Mouse (Mus musculus) embryonic facial prominence, embryonic 14.5 days (tissue): ENCODE results near the gene Tanc1. TPM values are rescaled to one million over a fixed set of nuclear protein-coding genes. Genes with fewer than 3 reads are reported as not detected.

ENCODE experiments used
- ATAC-seq: fragments of 200-750 bp; cut with Nextera tagmentation; 2 replicates; pipeline ENCODE4 v1.8.0; 2017; ENCODE audit warnings: low read depth, moderate number of reproducible peaks, moderate TSS enrichment
- DNase-seq: peaks from one replicate; pipeline ENCODE4 v3.0.0-alpha.2; 2015; ENCODE audit warnings: low spot score
- H3K27ac ChIP-seq: fragments of 300-500 bp; sonication (generic); replicated peaks from 2 replicates; pipeline ENCODE4 v1.5.1; 2014; ENCODE audit warnings: low read depth, mild to moderate bottlenecking, low read length, moderate library complexity
- H3K27me3 ChIP-seq: fragments of 300-500 bp; sonication (generic); replicated peaks from 2 replicates; pipeline ENCODE4 v1.6.1; 2014; ENCODE audit warnings: low read length; ENCODE audit not compliant: control insufficient read depth, insufficient read depth
- H3K36me3 ChIP-seq: fragments of 300-500 bp; sonication (generic); 2 replicates; pipeline ENCODE4 v1.6.1; 2014; ENCODE audit warnings: low read length, mixed read lengths; ENCODE audit not compliant: control insufficient read depth, insufficient read depth
- H3K4me1 ChIP-seq: fragments of 300-500 bp; sonication (generic); 2 replicates; pipeline ENCODE4 v1.6.1; 2014; ENCODE audit warnings: antibody characterized with exemption, low read length; ENCODE audit not compliant: control insufficient read depth, insufficient read depth
- H3K4me2 ChIP-seq: fragments of 300-500 bp; sonication (generic); 2 replicates; pipeline ENCODE4 v1.6.1; 2014; ENCODE audit warnings: low read depth, mild to moderate bottlenecking, low read length, moderate library complexity, mixed read lengths
- H3K4me3 ChIP-seq: fragments of 300-500 bp; sonication (generic); 2 replicates; pipeline ENCODE4 v1.5.1; 2014; ENCODE audit warnings: low read depth, mild to moderate bottlenecking, low read length
- H3K9ac ChIP-seq: fragments of 300-500 bp; sonication (generic); 2 replicates; pipeline ENCODE4 v1.6.1; 2014; ENCODE audit warnings: low read depth, mild to moderate bottlenecking, low read length, moderate library complexity, mixed read lengths
- H3K9me3 ChIP-seq: fragments of 300-500 bp; sonication (generic); 2 replicates; pipeline ENCODE4 v1.6.1; 2016; ENCODE audit warnings: low read length; ENCODE audit not compliant: control insufficient read depth
- WGBS: fragments of 180-500 bp; shearing (Covaris S2); extraction: QIAGEN DNeasy Blood & Tissue Kit; methylation state at CpG from one replicate; pipeline ENCODE4 v1.1.7; 2014; 5-methylcytosine and 5-hydroxymethylcytosine counted together
- polyA plus RNA-seq: library from polyadenylated mRNA; unstranded; fragments of >200 nt; fragmentation: Nextera tagmentation; extraction: Ambion mirVana; gene quantifications from 2 replicates; pipeline ENCODE4 v1.2.1, GENCODE M21; 2014

The Tanc1 gene
- polyA plus RNA-seq, 1 experiment from 2014 or later = 24.8 TPM

DNA sequence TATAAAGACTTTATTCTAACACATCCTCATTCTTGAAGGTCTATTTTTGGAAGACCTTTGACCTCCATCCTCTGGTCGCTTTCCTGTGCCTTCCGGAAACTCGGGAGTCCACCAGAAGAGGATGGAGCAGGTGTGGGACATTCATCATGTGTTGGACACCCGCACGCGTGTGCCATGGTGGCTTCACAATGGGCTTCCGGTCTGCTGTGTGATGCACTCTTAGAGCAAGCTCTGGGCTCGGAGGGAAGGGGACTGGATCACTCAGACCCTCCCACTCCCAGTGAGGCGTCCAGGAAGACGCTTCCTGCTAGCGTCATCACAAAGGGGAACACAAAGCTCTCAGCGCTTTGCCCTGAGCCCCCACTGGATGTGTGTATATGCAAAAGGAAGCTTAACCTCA lies 95.0 kb downstream of the Tanc1 start:
- Histone ChIP-seq H3K9me3 (no peaks in the 10 kb centered on the region), H3K4me3 (no peak overlapping the region), H3K4me2 (no peak overlapping the region), H3K36me3 (no peaks in the 10 kb centered on the region; the same call in 1 of the 2 replicates), H3K9ac (no peak overlapping the region), H3K4me1 (peaks cover 9% of the 10 kb centered on the region; the same call in 1 of the 2 replicates), H3K27me3 (no peaks in the 10 kb centered on the region), H3K27ac (no peak overlapping the region)
- WGBS = 85% methylated on average over 12 of the region's 12 CpGs
- DNase-seq = no peak
- ATAC-seq = no peak

DNA sequence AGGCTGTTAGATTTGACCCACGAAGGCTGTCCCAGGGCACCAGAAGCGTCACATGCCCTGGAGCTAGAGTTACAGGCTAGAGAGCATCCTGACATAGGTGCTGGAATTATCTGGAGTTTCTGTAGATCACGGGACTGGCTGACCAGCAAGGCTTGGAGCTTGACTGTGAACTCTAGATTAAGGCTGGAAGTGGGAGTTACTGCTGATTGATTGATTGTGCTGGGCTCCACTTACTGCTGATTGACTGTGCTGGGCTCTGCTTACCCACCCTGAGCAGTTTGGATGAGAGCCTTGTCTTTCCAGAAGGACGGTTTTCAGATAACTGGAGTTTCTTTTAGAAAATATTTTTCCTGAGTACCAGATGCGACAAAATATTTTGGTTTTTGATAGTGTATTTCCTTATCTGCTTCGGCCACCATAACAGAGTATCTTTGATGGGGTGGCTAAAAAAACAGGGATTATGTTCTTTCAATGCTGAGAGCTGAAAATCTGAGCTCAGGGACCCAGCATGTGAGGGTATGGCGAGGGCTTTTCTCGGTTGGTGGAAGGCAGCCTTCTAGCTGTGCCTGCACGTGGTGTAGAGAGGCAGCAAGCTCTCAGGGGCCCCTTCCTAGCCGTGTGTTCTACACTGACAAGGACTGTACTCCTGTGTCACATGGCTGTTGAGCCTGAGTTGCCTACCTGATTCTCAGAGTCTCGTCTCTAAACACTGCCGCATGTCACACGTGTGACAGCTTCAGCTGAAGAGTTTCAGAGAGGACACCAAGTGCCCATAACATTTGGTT lies 96.3 kb downstream of the Tanc1 start:
- Histone ChIP-seq H3K4me1 (peaks cover 21% of the 10 kb centered on the region), H3K4me3 (no peak overlapping the region), H3K27ac (no peak overlapping the region), H3K9ac (no peak overlapping the region), H3K27me3 (no peaks in the 10 kb centered on the region), H3K9me3 (no peaks in the 10 kb centered on the region), H3K36me3 (no peaks in the 10 kb centered on the region; the same call in 1 of the 2 replicates), H3K4me2 (no peak overlapping the region)
- no peak for DNase-seq
- 64% methylated on average over 13 of the region's 13 CpGs for WGBS
- ATAC-seq = no peak

GRCm38 (mm10) chr2:59710771-59711170 lies 98.9 kb downstream of the Tanc1 start:
- DNase-seq (no peak), ATAC-seq (no peak)
- Histone ChIP-seq H3K27ac (no peak overlapping the region), H3K4me1 (peaks cover 22% of the 10 kb centered on the region), H3K36me3 (no peaks in the 10 kb centered on the region; the same call in 1 of the 2 replicates), H3K4me2 (no peak overlapping the region), H3K4me3 (no peak overlapping the region), H3K9me3 (no peaks in the 10 kb centered on the region), H3K9ac (no peak overlapping the region), H3K27me3 (no peaks in the 10 kb centered on the region)
- 82% methylated on average over 6 of the region's 6 CpGs for WGBS

GRCm38 (mm10) chr2:59711992-59712391 lies 100.2 kb downstream of the Tanc1 start:
- H3K27ac ChIP-seq = no peak overlapping the region
- ATAC-seq (no peak), DNase-seq (no peak)
- no peak overlapping the region for H3K4me3 ChIP-seq
- H3K36me3 ChIP-seq = no peaks in the 10 kb centered on the region
- H3K9me3 ChIP-seq = no peaks in the 10 kb centered on the region
- peaks cover 22% of the 10 kb centered on the region for H3K4me1 ChIP-seq
- H3K27me3 ChIP-seq = no peaks in the 10 kb centered on the region
- H3K9ac ChIP-seq = no peak overlapping the region
- WGBS = 69% methylated on average over 8 of the region's 8 CpGs
- H3K4me2 ChIP-seq = no peak overlapping the region

DNA sequence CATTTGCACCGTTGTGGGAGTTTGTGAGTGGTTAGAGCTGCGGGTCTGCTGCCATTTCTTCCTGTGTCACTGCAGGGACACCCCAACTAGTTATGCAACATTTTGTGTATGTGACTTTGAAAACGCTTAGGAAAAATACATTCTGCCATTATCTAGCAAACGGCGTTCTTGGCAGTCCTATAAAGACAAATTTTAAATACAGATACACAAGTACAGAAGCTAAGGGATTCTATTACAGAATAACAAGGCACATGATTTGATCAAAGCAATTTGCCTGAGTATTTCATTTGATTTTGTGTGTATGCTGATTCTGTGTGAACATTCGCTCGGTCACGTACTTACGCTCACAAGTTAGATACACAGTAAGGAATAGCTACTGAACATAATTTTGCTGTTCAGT lies 100.6 kb downstream of the Tanc1 start:
- Histone ChIP-seq H3K27ac (no peak overlapping the region), H3K27me3 (no peaks in the 10 kb centered on the region), H3K4me3 (no peak overlapping the region), H3K4me2 (no peak overlapping the region), H3K9me3 (no peaks in the 10 kb centered on the region), H3K4me1 (peaks cover 22% of the 10 kb centered on the region), H3K36me3 (no peaks in the 10 kb centered on the region), H3K9ac (no peak overlapping the region)
- WGBS = 71% methylated on average over 9 of the region's 9 CpGs
- ATAC-seq (no peak), DNase-seq (no peak)

DNA sequence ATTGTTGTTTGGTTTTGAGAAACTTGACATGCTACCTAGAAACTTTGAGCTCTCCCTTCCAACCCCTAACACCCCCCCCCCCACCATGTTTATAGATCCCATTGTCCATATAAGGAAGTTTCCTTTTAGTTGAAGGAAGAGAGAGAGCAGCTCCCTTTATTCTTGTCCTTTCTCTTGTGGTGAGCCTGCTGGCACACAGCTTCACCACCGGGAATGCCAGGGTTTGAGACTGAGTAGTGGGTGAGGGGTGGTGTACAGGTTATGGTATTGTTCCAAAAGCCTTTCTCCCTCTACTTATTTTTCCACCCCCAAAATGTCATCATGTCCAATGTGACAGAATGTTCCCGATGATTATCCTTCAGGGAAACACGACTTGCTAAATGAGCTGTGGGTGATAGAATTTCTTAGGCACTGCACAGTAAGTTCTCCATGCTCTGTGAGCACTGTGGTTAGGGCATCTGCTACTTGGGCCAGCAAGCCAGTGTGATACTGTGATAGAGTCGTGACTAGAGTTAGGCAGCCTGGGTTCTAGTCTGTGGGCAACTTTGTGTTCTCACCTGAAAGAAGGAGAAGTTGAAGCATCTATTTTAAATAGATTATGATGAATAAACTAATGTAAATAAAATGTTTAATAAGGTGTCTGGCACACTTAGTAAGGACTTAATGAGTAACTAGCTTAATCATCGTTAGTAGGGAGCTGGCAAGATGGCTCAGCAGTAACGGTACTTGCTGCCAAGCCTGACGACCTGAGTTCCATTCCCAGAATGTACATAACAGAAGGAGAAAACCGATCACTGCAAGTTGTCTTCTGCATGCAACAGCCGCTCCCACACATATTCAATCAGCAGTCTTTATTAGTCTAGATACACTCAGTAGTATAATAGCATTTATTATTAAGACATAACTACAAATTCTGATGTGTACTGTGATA lies 102.0 kb downstream of the Tanc1 start:
- H3K9ac ChIP-seq = no peak overlapping the region
- DNase-seq (no peak), ATAC-seq (no peak)
- H3K4me2 ChIP-seq = no peak overlapping the region
- peaks cover 32% of the 10 kb centered on the region for H3K4me1 ChIP-seq
- no peak overlapping the region for H3K4me3 ChIP-seq
- no peaks in the 10 kb centered on the region for H3K27me3 ChIP-seq
- no peak overlapping the region for H3K27ac ChIP-seq
- H3K36me3 ChIP-seq = no peaks in the 10 kb centered on the region
- no peaks in the 10 kb centered on the region for H3K9me3 ChIP-seq
- 91% methylated on average over 9 of the region's 9 CpGs for WGBS

DNA sequence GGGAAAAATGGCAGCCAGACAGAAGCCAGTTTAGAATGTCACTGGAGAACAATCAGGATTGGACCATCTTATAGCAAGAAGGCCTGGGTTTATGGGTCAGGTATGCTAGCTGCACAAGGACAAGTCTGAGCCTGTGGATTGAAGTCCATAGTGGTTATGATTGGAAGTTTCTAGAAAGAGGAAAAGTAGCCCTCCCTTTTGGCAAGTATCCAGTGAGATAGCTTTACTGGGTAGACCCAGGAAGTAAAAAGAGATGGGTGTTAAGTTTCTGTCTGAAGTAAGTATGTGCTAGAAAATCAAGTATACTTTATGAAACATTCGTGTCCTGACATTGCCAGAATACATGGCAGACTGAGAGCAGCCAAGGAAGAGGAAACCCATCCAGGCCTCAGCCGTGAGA lies 103.2 kb downstream of the Tanc1 start:
- WGBS = 90% methylated on average over 2 of the region's 2 CpGs
- ATAC-seq = no peak
- Histone ChIP-seq H3K27ac (no peak overlapping the region), H3K4me1 (peaks cover 40% of the 10 kb centered on the region), H3K4me3 (no peak overlapping the region), H3K27me3 (no peaks in the 10 kb centered on the region), H3K9ac (no peak overlapping the region), H3K36me3 (no peaks in the 10 kb centered on the region), H3K9me3 (no peaks in the 10 kb centered on the region), H3K4me2 (no peak overlapping the region)
- DNase-seq = no peak

GRCm38 (mm10) chr2:59716461-59716860 lies 104.6 kb downstream of the Tanc1 start:
- Histone ChIP-seq H3K4me1 (peaks cover 41% of the 10 kb centered on the region), H3K4me3 (no peak overlapping the region), H3K9ac (no peak overlapping the region), H3K27me3 (no peaks in the 10 kb centered on the region), H3K9me3 (no peaks in the 10 kb centered on the region), H3K27ac (no peak overlapping the region), H3K36me3 (no peaks in the 10 kb centered on the region), H3K4me2 (no peak overlapping the region)
- no peak for DNase-seq
- 74% methylated on average over 3 of the region's 3 CpGs for WGBS
- no peak for ATAC-seq
